Mouse (Mus musculus): Measurements from ENCODE around the gene Dtx4. TPM values are rescaled to one million over a fixed set of nuclear protein-coding genes. Genes with fewer than 3 reads are reported as not detected.

Gene Dtx4
- polyA plus RNA-seq, 1 experiment from 2014 or later: 16.9 TPM

DNA sequence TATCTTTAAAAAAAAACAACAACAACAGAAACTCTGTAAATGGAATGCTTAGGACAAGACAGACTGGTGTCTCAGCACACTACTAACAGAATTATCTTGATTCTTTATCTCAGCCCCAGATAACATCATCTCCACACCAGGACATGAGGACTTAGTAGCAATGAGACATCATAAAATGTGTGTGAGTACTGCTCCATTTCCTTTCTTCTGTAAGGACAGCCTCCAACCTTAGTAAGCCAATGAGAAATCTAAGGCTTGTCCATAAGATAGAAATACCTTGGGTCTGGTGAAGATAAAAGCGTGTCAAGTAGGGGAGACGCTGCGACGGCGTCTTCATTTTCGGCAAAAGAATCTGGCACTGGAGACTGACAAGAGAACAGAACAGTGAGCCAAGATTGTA, 73.6 kb downstream of the Dtx4 start, which contains the start of gene Pfpl:
TSS of gene Pfpl (plus strand) at position 301 of the 400 bp plus-strand sequence.
- Histone ChIP-seq H3K27ac (no peak within 1 kb of the TSS), H3K9me3 (replicated peaks) (no peaks in the 10 kb centered on the region), H3K9ac (no peak within 1 kb of the TSS), H3K36me3 (ENCODE audit: poor library complexity, severe bottlenecking) (no peaks in the 10 kb centered on the region), H3K27me3 (no peaks in the 10 kb centered on the region), H3K4me3 (no peak within 1 kb of the TSS), H3K4me1 (no peaks in the 10 kb centered on the region), H3K4me2 (no peak within 1 kb of the TSS)
- ATAC-seq: no peak
- WGBS: 97% methylated on average over 6 of the region's 6 CpGs

DNA sequence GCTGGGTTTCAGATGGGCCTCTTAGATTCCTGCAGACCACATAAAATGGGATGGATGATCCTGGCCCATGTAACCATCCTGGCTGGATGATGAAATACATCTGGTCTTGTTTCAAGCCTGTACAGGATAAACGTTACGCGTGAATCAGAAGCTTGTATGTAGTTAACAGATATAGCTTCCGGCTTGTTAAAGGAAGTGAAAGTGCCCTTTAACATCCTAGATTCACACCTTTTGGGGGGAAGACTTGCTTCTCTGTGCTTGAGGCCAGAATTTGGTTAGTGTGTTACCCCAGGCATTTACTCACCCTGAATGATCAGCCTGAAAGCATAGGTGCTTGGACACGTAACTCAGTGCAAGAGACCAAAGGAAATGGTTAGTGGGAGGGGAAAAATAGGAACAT, 74.2 kb downstream of the Dtx4 start:
- H3K27ac ChIP-seq: no peak overlapping the region
- H3K4me1 ChIP-seq: no peaks in the 10 kb centered on the region
- no peak overlapping the region for H3K4me2 ChIP-seq
- H3K27me3 ChIP-seq: no peaks in the 10 kb centered on the region
- ATAC-seq: no peak
- WGBS: 92% methylated on average over 5 of the region's 5 CpGs
- H3K4me3 ChIP-seq: no peak overlapping the region
- H3K9ac ChIP-seq: no peak overlapping the region
- no peaks in the 10 kb centered on the region for H3K9me3 ChIP-seq (replicated peaks)
- no peaks in the 10 kb centered on the region for H3K36me3 ChIP-seq (ENCODE audit: poor library complexity, severe bottlenecking)

DNA sequence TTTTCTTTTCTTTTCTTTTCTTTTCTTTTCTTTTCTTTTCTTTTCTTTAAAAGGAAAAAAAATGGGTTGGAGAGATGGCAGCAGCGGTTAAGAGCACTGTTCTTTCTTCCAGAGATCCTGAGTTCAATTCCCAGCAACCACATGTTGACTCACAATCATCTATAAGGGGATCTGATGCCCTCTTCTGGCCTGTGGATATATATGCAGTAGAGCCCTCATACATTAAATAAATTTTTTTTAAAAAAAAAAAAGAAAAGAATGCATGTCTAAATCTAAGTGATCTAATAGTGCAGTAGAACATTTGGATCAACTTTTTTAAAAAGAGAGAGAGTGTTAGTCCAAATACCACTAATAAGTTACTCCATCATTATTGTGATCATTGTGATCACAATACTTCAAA, 79.6 kb downstream of the Dtx4 start:
- no peak overlapping the region for H3K27ac ChIP-seq
- H3K9ac ChIP-seq: no peak overlapping the region
- no peak overlapping the region for H3K4me3 ChIP-seq
- no peaks in the 10 kb centered on the region for H3K27me3 ChIP-seq
- no peaks in the 10 kb centered on the region for H3K4me1 ChIP-seq
- no peak for ATAC-seq
- H3K36me3 ChIP-seq (ENCODE audit: poor library complexity, severe bottlenecking): no peaks in the 10 kb centered on the region
- H3K4me2 ChIP-seq: no peak overlapping the region
- H3K9me3 ChIP-seq (replicated peaks): no peaks in the 10 kb centered on the region
- 83% methylated on average over 1 of the region's 1 CpGs for WGBS

DNA sequence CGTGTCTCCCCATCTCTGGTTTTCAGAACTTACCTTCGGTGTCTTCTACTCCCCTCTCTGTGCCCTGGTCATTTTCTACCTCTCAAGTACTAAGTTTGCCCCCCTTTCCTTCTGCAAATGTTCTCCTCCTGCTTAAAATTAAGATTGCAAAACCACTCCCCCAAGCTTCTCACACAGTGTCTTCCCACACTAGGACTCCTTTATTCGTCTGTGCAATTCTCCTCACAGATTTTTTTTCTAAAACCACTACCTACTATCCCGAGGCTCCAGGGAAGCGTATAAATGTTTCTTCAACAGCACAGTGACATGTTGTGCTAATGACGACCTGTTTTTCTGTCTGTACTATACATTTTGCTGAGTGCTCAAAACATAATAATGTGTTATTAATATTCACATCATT, 80.7 kb downstream of the Dtx4 start:
- 78% methylated on average over 6 of the region's 6 CpGs for whole genome bisulfite sequencing
- H3K36me3 ChIP-seq (ENCODE audit: poor library complexity, severe bottlenecking): no peaks in the 10 kb centered on the region
- no peak overlapping the region for H3K4me2 ChIP-seq
- H3K4me1 ChIP-seq: no peaks in the 10 kb centered on the region
- H3K27ac ChIP-seq: no peak overlapping the region
- no peak overlapping the region for H3K4me3 ChIP-seq
- no peaks in the 10 kb centered on the region for H3K27me3 ChIP-seq
- ATAC-seq: no peak
- H3K9ac ChIP-seq: no peak overlapping the region
- no peaks in the 10 kb centered on the region for H3K9me3 ChIP-seq (replicated peaks)

DNA sequence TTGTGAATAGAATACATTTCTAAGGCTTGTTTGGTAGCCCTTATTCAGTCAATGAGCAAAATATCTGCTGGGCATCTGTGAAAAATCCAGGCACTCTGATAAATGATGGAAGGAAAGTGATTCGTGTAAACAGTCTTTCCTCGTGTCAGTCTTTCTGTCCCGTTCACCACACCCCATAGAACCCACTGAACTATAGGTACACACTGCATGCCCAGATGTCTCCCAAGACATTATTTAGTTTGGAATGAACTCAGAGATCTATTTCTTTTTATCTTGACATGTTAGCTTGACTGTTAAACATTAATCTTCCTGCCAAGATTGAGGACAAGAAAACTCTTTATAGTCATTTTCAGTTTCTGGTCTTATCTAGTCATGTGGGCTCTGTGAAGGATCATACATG, 82.9 kb downstream of the Dtx4 start:
- no peaks in the 10 kb centered on the region for H3K36me3 ChIP-seq (ENCODE audit: poor library complexity, severe bottlenecking)
- H3K27ac ChIP-seq: no peak overlapping the region
- H3K27me3 ChIP-seq: no peaks in the 10 kb centered on the region
- H3K4me1 ChIP-seq: no peaks in the 10 kb centered on the region
- H3K4me3 ChIP-seq: no peak overlapping the region
- ATAC-seq: no peak
- H3K9ac ChIP-seq: no peak overlapping the region
- WGBS: 92% methylated on average over 3 of the region's 3 CpGs
- no peak overlapping the region for H3K4me2 ChIP-seq
- no peaks in the 10 kb centered on the region for H3K9me3 ChIP-seq (replicated peaks)

DNA sequence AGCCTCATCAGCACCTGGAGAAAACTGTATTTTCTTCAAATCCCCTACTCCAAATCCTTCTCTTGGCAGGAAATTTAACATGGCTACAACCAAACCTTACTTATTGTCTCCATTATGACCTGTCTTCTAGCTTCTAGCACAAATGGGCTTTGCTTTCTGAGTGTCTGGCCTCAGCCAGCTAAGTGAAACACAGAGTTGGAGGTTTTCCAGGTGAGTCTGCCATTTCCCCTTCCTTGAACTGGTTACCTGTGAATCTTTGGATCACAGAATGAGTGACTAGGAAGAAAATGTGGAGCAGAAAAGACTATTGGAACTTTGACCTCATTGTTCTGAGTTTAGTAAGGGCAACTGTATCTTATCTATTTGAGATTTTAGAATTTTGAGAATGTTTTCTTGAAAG, 83.9 kb downstream of the Dtx4 start, which contains the start of gene Olfr1441:
TSS of gene Olfr1441 (plus strand) at position 73 of the 400 bp plus-strand sequence.
- Histone ChIP-seq H3K4me1 (no peaks in the 10 kb centered on the region), H3K27me3 (no peaks in the 10 kb centered on the region), H3K36me3 (ENCODE audit: poor library complexity, severe bottlenecking) (no peaks in the 10 kb centered on the region), H3K27ac (no peak within 1 kb of the TSS), H3K4me3 (no peak within 1 kb of the TSS), H3K4me2 (no peak within 1 kb of the TSS), H3K9ac (no peak within 1 kb of the TSS), H3K9me3 (replicated peaks) (no peaks in the 10 kb centered on the region)
- no peak for ATAC-seq

Other genes with a start within 250 kb of the Dtx4 start
- not detected in 2 replicates for gene Olfr235, start 240.4 kb downstream of the Dtx4 start, polyA plus RNA-seq (2015; fragmentation: Nextera tagmentation; extraction: Ambion mirVana)
- not detected in 2 replicates for gene Olfr1434, start 221.6 kb downstream of the Dtx4 start, polyA plus RNA-seq (2015; fragmentation: Nextera tagmentation; extraction: Ambion mirVana)
- gene Olfr1436, start 202.3 kb downstream of the Dtx4 start, polyA plus RNA-seq (2015; fragmentation: Nextera tagmentation; extraction: Ambion mirVana): not detected in 2 replicates
- gene Olfr1437, start 176.4 kb downstream of the Dtx4 start, polyA plus RNA-seq (2015; fragmentation: Nextera tagmentation; extraction: Ambion mirVana): not detected in 2 replicates
- not detected in 2 replicates for gene Olfr1438-ps1, start 165.5 kb downstream of the Dtx4 start, polyA plus RNA-seq (2015; fragmentation: Nextera tagmentation; extraction: Ambion mirVana)
- gene Olfr1440, start 114.2 kb downstream of the Dtx4 start, polyA plus RNA-seq (2015; fragmentation: Nextera tagmentation; extraction: Ambion mirVana): not detected in 2 replicates
- not detected in 2 replicates for gene Olfr1441, start 84.0 kb downstream of the Dtx4 start, polyA plus RNA-seq (2015; fragmentation: Nextera tagmentation; extraction: Ambion mirVana)
- not detected in 2 replicates for gene Pfpl, start 73.5 kb downstream of the Dtx4 start, polyA plus RNA-seq (2015; fragmentation: Nextera tagmentation; extraction: Ambion mirVana)
- gene Mpeg1, start 40.7 kb downstream of the Dtx4 start, polyA plus RNA-seq (2015; fragmentation: Nextera tagmentation; extraction: Ambion mirVana): 0.30 and 0.48 TPM in 2 replicates
- 12.4 and 13.4 TPM in 2 replicates for gene Fam111a, start 44.3 kb upstream of the Dtx4 start, polyA plus RNA-seq (2015; fragmentation: Nextera tagmentation; extraction: Ambion mirVana)
- gene Gm4952, start 98.5 kb upstream of the Dtx4 start, polyA plus RNA-seq (2015; fragmentation: Nextera tagmentation; extraction: Ambion mirVana): not detected in 2 replicates
- not detected in 2 replicates for gene Glyat, start 131.9 kb upstream of the Dtx4 start, polyA plus RNA-seq (2015; fragmentation: Nextera tagmentation; extraction: Ambion mirVana)
- not detected in 2 replicates for gene Olfr1442, start 169.0 kb upstream of the Dtx4 start, polyA plus RNA-seq (2015; fragmentation: Nextera tagmentation; extraction: Ambion mirVana)
- not detected in 2 replicates for gene Olfr1443, start 176.7 kb upstream of the Dtx4 start, polyA plus RNA-seq (2015; fragmentation: Nextera tagmentation; extraction: Ambion mirVana)
- not detected in 2 replicates for gene Keg1, start 194.3 kb upstream of the Dtx4 start, polyA plus RNA-seq (2015; fragmentation: Nextera tagmentation; extraction: Ambion mirVana)

All from forebrain, embryonic 13.5 days (tissue).